Mouse (Mus musculus): ENCODE measurements at regions not wholly inside any gene's neighbourhood (a gene's known extent, or its start where the extent isn't known, plus 50 kb on each side); places are given as distances from the start of the nearest gene placed in this dataset.

GRCm38 (mm10) chr7:145024651-145025050, 84.9 kb upstream of the Ccnd1 start:
- Histone ChIP-seq H3K4me2 (ENCODE audit: low read depth) (no peak overlapping the region), H3ac (ENCODE audit: control insufficient read depth, insufficient read length) (no peak overlapping the region), H3K36me3 (ENCODE audit: control insufficient read depth, insufficient read depth) (no peaks in the 10 kb centered on the region), H3K79me2 (ENCODE audit: control insufficient read depth, insufficient read depth) (no peaks in the 10 kb centered on the region), H3K4me3 (no peak overlapping the region), H3K27me3 (ENCODE audit: control insufficient read depth, insufficient read depth, insufficient read length) (no peaks in the 10 kb centered on the region)
- no peak for TF ChIP-seq SRF (IDR thresholded peaks at IDR 0.05; ENCODE audit: control insufficient read depth, insufficient read length, low read depth)
- TF ChIP-seq CEBPB (IDR thresholded peaks at IDR 0.05; ENCODE audit: insufficient read depth, poor library complexity, severe bottlenecking), result no peak
- no peak for TF ChIP-seq TCF3 (IDR thresholded peaks at IDR 0.05; ENCODE audit: insufficient read length, low read depth)
- no peak for TF ChIP-seq MAX (IDR thresholded peaks at IDR 0.05; ENCODE audit: low read depth)
- TF ChIP-seq MYOG (IDR thresholded peaks at IDR 0.05; ENCODE audit: control insufficient read depth in 1 of 3, insufficient read depth in 1 of 3, insufficient read length in 2 of 3, low read depth in 2 of 3), result no peak
- TF ChIP-seq POLR2A (IDR thresholded peaks at IDR 0.05; ENCODE audit: insufficient read length, low read depth), result no peak
- no peak for TF ChIP-seq POLR2AphosphoS2 (IDR thresholded peaks at IDR 0.05; ENCODE audit: insufficient read length, low read depth)
- no peak for TF ChIP-seq E2F4 (IDR thresholded peaks at IDR 0.05; ENCODE audit: insufficient read depth)
- no peak for TF ChIP-seq MYOD1 (IDR thresholded peaks at IDR 0.05; ENCODE audit: control insufficient read depth in 1 of 3, insufficient read length in 2 of 3, low read depth in 2 of 3)
- no peak for TF ChIP-seq REST (IDR thresholded peaks at IDR 0.05; ENCODE audit: insufficient read depth, insufficient read length)
- TF ChIP-seq TCF12 (IDR thresholded peaks at IDR 0.05; ENCODE audit: insufficient read depth, poor library complexity, severe bottlenecking), result no peak
- TF ChIP-seq USF1 (IDR thresholded peaks at IDR 0.05; ENCODE audit: low read depth), result no peak

- no peak overlapping the region for H3K4me3 ChIP-seq
- no peak overlapping the region for H3K4me2 ChIP-seq (ENCODE audit: low read depth)
- no peaks in the 10 kb centered on the region for H3K36me3 ChIP-seq (ENCODE audit: control insufficient read depth, insufficient read depth)
- H3K79me2 ChIP-seq (ENCODE audit: control insufficient read depth, insufficient read depth), result no peaks in the 10 kb centered on the region
- H3K27me3 ChIP-seq (ENCODE audit: control insufficient read depth, insufficient read depth, insufficient read length), result no peaks in the 10 kb centered on the region
- no peak overlapping the region for H3ac ChIP-seq (ENCODE audit: control insufficient read depth, insufficient read length)
- no peak for TF ChIP-seq POLR2A (IDR thresholded peaks at IDR 0.05; ENCODE audit: insufficient read length, low read depth)
- TF ChIP-seq TCF12 (IDR thresholded peaks at IDR 0.05; ENCODE audit: insufficient read depth, poor library complexity, severe bottlenecking), result no peak
- no peak for TF ChIP-seq MYOD1 (IDR thresholded peaks at IDR 0.05; ENCODE audit: control insufficient read depth in 1 of 3, insufficient read length in 2 of 3, low read depth in 2 of 3)
These were observed 79.4 kb upstream of the Ccnd1 start for GRCm38 (mm10) chr7:145019137-145019536.

- TF ChIP-seq POLR2AphosphoS2 (IDR thresholded peaks at IDR 0.05; ENCODE audit: insufficient read length, low read depth), result no peak
- no peak for TF ChIP-seq MYOG (IDR thresholded peaks at IDR 0.05; ENCODE audit: control insufficient read depth in 1 of 3, insufficient read depth in 1 of 3, insufficient read length in 2 of 3, low read depth in 2 of 3)
- TF ChIP-seq MYOD1 (IDR thresholded peaks at IDR 0.05; ENCODE audit: control insufficient read depth in 1 of 3, insufficient read length in 2 of 3, low read depth in 2 of 3), result no peak
- no peak for TF ChIP-seq CEBPB (IDR thresholded peaks at IDR 0.05; ENCODE audit: insufficient read depth, poor library complexity, severe bottlenecking)
- no peak for TF ChIP-seq POLR2A (IDR thresholded peaks at IDR 0.05; ENCODE audit: insufficient read length, low read depth)
- no peak for TF ChIP-seq TCF3 (IDR thresholded peaks at IDR 0.05; ENCODE audit: insufficient read length, low read depth)
- TF ChIP-seq TCF12 (IDR thresholded peaks at IDR 0.05; ENCODE audit: insufficient read depth, poor library complexity, severe bottlenecking), result no peak
- TF ChIP-seq USF1 (IDR thresholded peaks at IDR 0.05; ENCODE audit: low read depth), result no peak
- no peak for TF ChIP-seq SRF (IDR thresholded peaks at IDR 0.05; ENCODE audit: control insufficient read depth, insufficient read length, low read depth)
- no peak for TF ChIP-seq REST (IDR thresholded peaks at IDR 0.05; ENCODE audit: insufficient read depth, insufficient read length)
- H3ac ChIP-seq (ENCODE audit: control insufficient read depth, insufficient read length), result no peak overlapping the region
- H3K27me3 ChIP-seq (ENCODE audit: control insufficient read depth, insufficient read depth, insufficient read length), result no peaks in the 10 kb centered on the region
- H3K36me3 ChIP-seq (ENCODE audit: control insufficient read depth, insufficient read depth), result no peaks in the 10 kb centered on the region
- H3K79me2 ChIP-seq (ENCODE audit: control insufficient read depth, insufficient read depth), result no peaks in the 10 kb centered on the region
- no peak overlapping the region for H3K4me2 ChIP-seq (ENCODE audit: low read depth)
- H3K4me3 ChIP-seq, result no peak overlapping the region
These were observed 78.4 kb upstream of the Ccnd1 start for GRCm38 (mm10) chr7:145018149-145018548.

- H3K36me3 ChIP-seq (ENCODE audit: control insufficient read depth, insufficient read depth), result no peaks in the 10 kb centered on the region
- H3K27me3 ChIP-seq (ENCODE audit: control insufficient read depth, insufficient read depth, insufficient read length), result no peaks in the 10 kb centered on the region
- no peak overlapping the region for H3K4me3 ChIP-seq
- H3K79me2 ChIP-seq (ENCODE audit: control insufficient read depth, insufficient read depth), result no peaks in the 10 kb centered on the region
- no peak for TF ChIP-seq TCF3 (IDR thresholded peaks at IDR 0.05; ENCODE audit: insufficient read length, low read depth)
- no peak for TF ChIP-seq CEBPB (IDR thresholded peaks at IDR 0.05; ENCODE audit: insufficient read depth, poor library complexity, severe bottlenecking)
- TF ChIP-seq REST (IDR thresholded peaks at IDR 0.05; ENCODE audit: insufficient read depth, insufficient read length), result no peak
- no peak for TF ChIP-seq MAX (IDR thresholded peaks at IDR 0.05; ENCODE audit: low read depth)
- TF ChIP-seq POLR2AphosphoS2 (IDR thresholded peaks at IDR 0.05; ENCODE audit: insufficient read length, low read depth), result no peak
- no peak for TF ChIP-seq E2F4 (IDR thresholded peaks at IDR 0.05; ENCODE audit: insufficient read depth)
- TF ChIP-seq MYOD1 (IDR thresholded peaks at IDR 0.05; ENCODE audit: control insufficient read depth in 1 of 3, insufficient read length in 2 of 3, low read depth in 2 of 3), result no peak
- no peak for TF ChIP-seq MYOG (IDR thresholded peaks at IDR 0.05; ENCODE audit: control insufficient read depth in 1 of 3, insufficient read depth in 1 of 3, insufficient read length in 2 of 3, low read depth in 2 of 3)
- H3K4me2 ChIP-seq (ENCODE audit: low read depth), result no peak overlapping the region
- H3ac ChIP-seq (ENCODE audit: control insufficient read depth, insufficient read length), result no peak overlapping the region
These were observed 75.8 kb upstream of the Ccnd1 start for GRCm38 (mm10) chr7:145015463-145016085.

- H3K36me3 ChIP-seq (ENCODE audit: control insufficient read depth, insufficient read depth), result no peaks in the 10 kb centered on the region
- TF ChIP-seq E2F4 (IDR thresholded peaks at IDR 0.05; ENCODE audit: insufficient read depth) (no peak), MAX (IDR thresholded peaks at IDR 0.05; ENCODE audit: low read depth) (no peak), MYOG (IDR thresholded peaks at IDR 0.05; ENCODE audit: control insufficient read depth in 1 of 3, insufficient read depth in 1 of 3, insufficient read length in 2 of 3, low read depth in 2 of 3) (no peak)
- H3K4me3 ChIP-seq, result no peak overlapping the region
- no peak overlapping the region for H3ac ChIP-seq (ENCODE audit: control insufficient read depth, insufficient read length)
- no peaks in the 10 kb centered on the region for H3K79me2 ChIP-seq (ENCODE audit: control insufficient read depth, insufficient read depth)
- H3K4me2 ChIP-seq (ENCODE audit: low read depth), result no peak overlapping the region
- H3K27me3 ChIP-seq (ENCODE audit: control insufficient read depth, insufficient read depth, insufficient read length), result no peaks in the 10 kb centered on the region
These were observed 71.0 kb upstream of the Ccnd1 start for GRCm38 (mm10) chr7:145010757-145011156.

Data from myocyte (in vitro differentiated cells).